Mouse (Mus musculus) cerebellum, postnatal 25 days (tissue): ENCODE data around the gene Mog.

Source experiments
- DNase-seq, 2 experiments: peaks; one replicate each; pipeline ENCODE4 v3.0.0; 2021; ENCODE audit warnings: mixed read lengths in 2 of 2

Mog gene

GRCm38 (mm10) chr17:37022628-37023576, at the start of gene Mog:
TSS of gene Mog (minus strand) at chr17:37023398.
- no peak for DNase-seq

GRCm38 (mm10) chr17:37072730-37073276, 49.6 kb upstream of the Mog start:
- DNase-seq = no peak

DNA sequence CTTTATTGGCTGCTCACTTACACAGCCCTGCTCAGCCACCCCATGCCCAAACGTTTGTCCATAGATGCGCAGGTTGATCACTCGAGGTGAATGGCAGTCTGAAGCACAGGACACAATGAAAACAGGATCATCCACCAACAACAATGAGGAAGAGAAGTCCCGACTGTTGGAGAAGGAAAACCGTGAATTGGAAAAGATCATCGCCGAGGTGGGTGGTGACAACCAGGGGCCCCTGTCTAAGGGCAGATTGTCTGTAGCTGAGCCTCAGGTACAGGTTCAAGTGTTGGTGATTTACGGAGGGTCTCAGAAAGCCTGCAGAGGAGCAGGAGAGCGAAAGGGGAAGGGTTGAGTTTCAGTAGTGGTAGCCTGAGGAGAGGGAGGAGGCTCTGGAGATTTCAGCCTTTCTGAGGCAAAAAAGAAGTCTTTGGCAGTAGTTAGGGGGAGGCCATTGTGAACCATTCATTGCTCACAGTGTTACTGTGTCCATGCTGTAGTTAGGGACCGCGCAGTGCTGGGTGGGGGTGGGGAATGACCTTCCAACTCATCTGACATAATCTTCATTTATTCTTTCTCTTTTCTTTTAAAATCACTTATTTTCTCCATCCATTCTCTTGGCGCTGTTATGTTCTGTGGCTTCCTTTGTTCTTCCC, 49.0 kb upstream of the Mog start:
- DNase-seq = no peak

GRCm38 (mm10) chr17:37070121-37070520, 46.9 kb upstream of the Mog start:
- DNase-seq = no peak

DNA sequence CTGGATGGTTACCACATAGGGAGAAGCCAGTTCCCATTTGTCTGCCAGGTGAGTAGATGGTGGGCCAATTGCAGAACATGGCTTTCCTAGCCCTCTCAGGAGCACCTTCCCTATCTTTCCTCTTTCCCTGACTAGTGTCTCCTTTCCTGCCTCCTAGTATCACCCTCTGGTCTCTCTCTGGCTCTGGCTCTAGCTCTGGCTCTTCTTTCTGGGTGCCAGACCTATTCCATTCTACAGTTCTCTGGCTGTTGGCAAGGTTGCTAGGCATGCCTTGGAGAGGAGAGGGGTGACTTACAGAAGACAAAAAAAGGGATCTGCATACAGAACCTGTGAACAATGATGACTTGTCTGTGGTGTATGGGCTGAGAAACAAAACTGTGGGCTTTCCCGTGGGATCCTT, 44.7 kb upstream of the Mog start:
- DNase-seq = no peak

DNA sequence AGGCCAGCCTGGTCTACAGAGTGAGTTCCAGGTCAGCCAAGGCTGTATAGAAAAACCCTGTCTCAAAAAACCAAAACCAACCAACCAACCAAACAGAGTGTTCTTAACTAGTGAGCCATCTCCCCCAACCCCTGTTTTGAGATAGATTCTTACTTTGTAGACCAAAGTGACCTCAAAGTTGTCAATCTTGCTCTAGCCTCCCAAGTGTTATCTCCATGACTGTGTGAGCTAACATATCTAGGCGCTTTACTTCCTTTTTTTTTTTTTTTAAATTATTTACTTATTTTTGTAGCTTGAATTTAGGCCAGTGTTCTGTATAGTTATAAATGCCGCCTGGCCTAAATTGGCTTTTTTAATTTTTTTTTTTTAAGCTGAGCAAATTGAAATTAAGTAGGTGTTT, 42.8 kb upstream of the Mog start:
- DNase-seq = no peak

DNA sequence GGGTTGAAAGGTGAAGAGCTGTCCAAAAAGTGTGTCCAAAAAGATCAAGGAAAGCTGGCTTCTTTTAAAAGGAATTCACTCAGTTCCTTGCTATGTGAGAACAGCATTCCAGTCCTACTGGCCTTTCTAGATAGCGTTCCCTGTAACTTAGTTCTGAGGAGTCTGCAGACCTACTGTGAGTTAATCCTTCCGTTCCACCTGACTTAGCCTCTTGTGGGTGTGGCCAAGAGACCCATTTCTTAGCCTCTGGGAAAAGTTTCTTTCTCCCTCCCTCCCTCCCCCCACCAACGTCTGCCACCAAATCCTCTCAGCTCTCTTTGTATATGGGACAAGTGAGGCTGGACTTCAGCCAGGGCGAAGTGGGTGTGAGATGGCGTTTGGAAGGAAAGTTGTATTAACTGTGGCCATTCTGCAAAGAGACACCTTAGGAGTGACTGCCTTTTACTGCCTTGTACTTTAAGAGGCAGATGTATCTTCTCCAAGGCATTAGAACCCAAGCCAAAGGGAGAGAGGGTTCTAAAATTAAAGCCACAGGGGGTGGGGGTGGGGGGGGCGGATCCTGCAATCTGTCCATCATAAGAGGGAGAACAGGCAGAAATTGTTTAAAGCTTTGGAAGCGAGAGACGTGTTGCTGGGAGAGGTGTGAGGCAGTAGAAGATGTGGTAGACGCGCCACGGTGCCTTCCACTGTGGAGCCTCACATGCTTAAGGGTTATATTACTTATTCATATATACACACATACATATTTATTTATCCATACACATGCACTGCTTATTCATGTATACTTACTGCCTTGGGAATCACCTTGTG, 40.7 kb upstream of the Mog start:
- DNase-seq = no peak

GRCm38 (mm10) chr17:37063063-37063462, 39.9 kb upstream of the Mog start:
- DNase-seq = no peak

DNA sequence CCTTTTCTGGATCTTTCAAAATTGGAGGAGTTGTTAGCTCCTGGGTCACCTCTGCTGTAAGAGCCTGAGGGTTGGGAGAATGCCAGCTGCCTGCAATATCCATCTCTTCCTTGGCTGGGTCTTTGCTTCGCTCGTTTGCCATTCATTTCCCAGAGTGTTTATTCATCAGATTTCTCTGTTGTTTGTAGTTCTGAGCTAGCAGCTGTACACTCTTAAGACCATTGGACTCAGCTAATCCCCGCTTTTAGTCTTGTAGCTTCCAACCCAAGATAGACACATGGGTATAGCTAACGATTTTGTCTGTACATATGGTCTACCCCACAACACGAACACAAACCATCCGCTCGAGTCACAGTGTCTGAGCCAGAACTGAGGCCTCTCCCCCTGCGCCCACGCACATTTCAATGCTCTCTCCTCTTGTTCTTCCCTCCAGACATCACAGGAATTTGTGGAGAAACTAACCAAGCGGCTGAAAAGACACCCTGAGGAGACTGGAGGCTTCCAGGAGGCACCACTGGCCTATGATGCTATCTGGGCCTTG, 39.0 kb upstream of the Mog start:
- DNase-seq = no peak

GRCm38 (mm10) chr17:37061435-37061834, 38.2 kb upstream of the Mog start:
- no peak for DNase-seq

DNA sequence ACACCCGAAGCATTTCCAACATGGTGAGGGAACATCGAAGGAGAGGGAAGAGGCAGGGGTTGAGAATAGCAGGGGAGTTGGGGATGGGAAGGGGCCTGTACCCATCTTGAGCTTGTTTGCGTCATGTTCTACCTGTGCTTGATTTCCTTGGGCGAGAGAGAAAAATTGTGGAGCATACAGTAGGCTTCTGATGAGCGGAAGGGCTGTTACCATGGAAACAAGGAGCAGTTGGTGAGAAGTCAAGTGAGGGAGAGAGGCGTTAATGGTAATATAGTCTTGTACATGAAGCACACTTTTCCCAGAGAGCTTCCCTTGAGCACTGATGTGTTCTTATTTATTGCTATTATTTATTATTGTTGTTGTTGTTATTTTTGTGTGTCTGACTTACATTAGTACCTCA, 33.8 kb upstream of the Mog start:
- DNase-seq = no peak

- DNase-seq = no peak
These were observed 28.5 kb upstream of the Mog start for GRCm38 (mm10) chr17:37051745-37052144.

GRCm38 (mm10) chr17:37050876-37051275, 27.7 kb upstream of the Mog start:
- no peak for DNase-seq

- peak; percentile 95 to 97 for DNase-seq
These were observed 27.2 kb upstream of the Mog start for GRCm38 (mm10) chr17:37050399-37050798.

DNA sequence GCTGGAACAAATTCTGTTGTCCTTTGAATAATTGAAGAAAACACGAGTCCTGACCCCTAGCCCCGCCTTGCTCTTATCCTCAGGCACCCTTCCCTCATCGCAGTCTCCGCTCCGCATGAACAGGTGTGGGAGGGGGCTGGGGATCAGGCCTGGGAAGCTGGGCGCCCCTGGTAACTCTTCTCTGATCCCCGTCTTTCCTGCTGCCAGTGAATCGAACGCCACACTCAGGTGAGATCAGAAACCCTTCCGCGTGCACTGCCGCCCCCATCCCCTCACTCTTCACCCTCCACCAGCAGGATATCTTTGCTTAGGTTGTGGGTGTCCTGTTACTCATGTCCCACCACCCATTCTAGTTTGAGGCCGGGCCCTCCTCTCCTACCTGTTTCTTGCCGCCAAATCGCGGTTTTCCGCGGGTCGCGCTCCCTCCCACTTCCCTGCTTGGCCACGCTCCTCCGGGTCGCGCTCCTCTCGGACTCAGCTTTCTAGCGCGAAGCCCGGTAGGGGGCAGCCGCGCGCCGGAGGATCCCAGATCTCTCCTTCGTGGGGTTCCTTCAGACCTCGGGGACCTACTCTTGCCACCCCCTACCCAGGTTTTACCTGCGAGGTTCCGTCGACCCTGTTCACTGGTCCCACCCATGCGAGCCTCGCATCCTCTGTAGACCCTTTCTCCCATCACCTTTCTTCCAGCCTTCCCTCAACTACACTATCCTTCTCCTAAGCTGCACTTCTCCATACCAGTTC, 26.5 kb upstream of the Mog start:
- DNase-seq = peak; percentile 89 to 94

- DNase-seq = peak; percentile 27 to 35
These were observed 25.2 kb upstream of the Mog start for GRCm38 (mm10) chr17:37048383-37048782.

GRCm38 (mm10) chr17:37047981-37048380, 24.8 kb upstream of the Mog start:
- peak in 1 of 2 experiments; percentile 22 for DNase-seq

GRCm38 (mm10) chr17:37047332-37047976, 24.3 kb upstream of the Mog start:
- DNase-seq = peak; percentile 43 to 44

DNA sequence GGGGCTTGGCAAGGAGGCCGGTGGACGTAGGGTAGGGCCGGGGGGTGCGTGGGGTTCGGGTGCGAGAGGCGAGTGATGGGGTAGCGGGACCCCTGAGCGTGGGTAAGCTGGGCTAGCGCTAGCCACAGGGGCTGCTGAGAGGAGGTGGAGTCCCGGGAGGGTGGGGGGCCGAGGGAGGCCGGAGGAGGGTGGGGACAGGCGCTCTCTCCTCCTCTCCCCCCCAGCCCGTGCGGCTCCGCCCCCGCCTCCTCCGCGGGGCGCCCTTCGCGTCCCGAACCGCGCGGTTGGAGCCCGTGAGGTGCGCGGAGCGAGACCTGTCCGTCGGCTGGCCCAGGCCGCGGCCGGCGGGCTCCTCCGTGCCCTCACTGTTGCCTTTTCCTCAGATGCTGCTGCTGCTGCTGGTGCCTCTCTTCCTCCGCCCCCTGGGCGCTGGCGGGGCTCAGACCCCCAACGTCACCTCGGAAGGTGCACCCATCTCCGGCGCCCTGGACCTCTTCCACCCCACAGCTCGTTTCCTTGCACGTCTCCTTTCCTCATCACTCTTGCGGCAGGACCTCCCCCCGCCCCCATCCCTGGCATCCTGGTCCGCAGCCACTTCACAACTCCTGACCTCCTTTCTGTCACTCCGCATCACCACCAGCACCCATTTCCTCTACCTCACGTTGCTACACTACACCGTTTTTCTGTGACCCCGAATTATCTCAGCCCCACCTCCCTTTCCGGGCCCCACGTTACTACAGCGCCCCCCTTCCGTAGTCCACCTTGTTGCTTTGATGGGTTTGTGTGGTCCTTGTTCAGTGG, 23.3 kb upstream of the Mog start:
- peak in 1 of 2 experiments; percentile 87 for DNase-seq

DNA sequence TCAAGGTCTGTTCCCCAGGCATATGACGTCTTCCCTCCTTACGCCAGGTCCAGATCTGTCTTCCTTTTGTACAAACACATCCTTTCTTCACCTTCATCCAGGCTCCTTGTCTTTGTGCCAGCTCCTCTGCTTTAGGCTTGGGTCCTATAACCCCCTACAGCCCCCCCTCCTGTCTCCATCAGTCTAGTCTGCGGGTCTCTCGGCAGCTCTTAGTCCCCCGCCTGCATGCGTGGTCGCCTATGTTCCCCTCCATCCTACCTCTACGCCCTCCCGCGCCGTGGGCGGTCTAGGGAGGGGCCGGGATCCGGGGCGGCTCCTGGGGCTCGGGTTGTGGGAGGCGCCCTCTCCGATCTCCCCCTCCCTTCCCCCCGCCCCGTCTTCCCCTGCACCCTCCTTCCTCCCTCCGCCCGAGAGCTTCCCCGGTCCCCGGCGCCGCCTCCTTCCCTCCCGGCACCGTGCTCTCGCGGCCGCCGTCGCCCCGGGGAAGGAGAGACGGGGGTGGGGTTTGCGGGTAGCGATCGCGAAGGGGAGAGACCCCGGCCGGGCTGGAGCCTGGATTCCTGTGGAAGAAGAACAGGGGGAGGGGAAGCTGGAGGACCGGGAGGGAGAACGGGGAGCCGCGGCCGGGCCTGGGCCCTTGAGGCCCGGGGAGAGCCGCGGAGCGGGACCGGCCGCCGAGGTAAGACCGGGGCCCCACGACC, 22.6 kb upstream of the Mog start, which contains the start of gene Gabbr1:
TSS of gene Gabbr1 (plus strand) at position 356 of the 701 bp plus-strand sequence.
- DNase-seq = peak; percentile 88 to 94
